Mouse (Mus musculus): ENCODE data around the gene Pcyox1.

Pcyox1 gene

DNA sequence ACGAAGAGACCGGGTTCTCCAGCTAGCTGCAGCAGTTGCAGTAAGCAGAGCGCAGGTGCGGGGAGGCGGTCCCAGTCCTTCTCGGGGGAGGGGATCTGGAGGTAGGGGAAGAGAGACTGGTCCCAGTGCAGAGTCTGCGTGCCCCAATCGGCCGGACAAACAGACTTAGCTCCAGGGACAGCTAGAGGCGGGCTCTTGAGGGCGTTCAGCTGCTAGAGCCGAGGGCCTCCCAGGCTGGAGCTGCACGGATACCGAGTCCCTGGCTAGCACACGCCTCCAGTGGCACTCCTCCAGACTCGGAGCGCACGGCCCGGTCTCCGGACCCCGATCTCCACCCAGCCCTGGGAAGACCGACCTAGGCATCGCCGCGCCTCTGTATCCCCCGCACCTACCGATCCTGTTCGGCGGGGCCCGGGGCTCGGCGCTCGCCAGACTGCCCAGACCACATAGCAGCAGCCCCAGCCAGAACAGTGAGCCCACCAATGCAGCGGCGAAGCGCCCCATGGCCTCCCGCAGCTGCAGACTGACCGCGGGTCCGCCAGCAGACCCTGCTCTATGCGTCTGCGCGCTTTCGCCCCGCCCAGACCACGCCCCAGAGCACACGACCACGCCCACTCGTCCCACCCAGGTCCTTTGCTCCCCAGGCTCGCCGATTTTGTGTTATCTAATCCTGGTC is at the start of gene Pcyox1:
TSS of gene Pcyox1 (minus strand) at position 574 of the 676 bp plus-strand sequence.
- DNase-seq (ENCODE audit: extremely low spot score, low spot score), result peak; percentile 88

DNA sequence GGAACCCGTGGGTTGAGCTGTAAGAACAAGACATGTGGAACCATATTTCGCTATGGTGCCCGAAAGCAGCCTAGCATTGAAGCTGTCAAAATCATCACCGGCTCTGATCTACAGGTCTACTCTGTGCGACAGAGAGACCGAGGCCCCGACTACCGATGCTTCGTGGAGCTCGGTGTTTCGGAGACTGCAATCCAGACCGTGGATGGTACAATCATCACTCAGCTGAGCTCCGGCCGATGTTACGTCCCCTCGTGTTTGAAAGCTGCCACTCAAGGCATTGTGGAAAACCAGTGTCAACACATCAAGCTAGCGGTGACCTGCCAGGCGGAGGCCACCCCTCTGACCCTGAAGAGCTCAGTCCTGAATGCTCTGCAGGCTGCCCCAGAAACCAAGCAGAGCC is 48.6 kb upstream of the Pcyox1 start:
- DNase-seq (ENCODE audit: extremely low spot score, low spot score), result no peak

DNA sequence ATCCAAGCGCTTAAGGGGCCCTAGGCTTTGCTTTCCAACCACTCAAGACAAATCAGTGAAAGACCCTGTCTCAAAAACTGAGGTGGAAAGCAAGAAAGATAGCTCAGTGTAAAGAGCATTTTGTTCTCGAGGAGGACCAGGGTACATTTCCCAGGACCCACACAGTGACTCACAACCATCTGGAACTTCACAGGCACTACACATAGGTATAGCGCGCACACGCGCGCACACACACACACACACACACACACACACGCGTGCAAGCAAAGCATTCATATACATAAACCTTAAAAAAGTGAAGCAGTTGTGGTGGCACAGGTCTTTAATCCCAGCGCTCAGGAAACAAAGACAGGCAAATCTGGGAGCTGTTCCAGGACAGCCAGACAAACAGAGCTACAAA is 44.6 kb upstream of the Pcyox1 start:
- DNase-seq (ENCODE audit: extremely low spot score, low spot score), result no peak

DNA sequence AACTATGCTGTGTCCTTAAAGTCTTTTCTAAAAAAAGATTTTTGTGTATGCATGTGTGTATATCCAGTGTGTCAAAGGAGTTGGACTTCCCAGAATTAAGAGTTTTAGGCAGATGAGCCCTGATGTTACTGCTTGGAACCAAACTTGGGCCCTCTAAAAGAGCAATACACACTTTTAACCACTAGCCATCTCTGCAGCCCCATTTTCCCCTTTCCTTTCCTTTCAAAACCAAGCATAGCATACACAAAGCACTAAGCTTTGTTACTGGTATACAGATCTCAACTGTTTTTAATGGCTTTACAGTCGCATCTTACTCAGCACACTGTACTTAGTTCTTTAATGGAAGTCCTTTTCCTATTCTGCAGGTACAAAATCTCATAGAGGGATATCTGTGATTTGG is 42.6 kb upstream of the Pcyox1 start:
- DNase-seq (ENCODE audit: extremely low spot score, low spot score), result no peak

DNA sequence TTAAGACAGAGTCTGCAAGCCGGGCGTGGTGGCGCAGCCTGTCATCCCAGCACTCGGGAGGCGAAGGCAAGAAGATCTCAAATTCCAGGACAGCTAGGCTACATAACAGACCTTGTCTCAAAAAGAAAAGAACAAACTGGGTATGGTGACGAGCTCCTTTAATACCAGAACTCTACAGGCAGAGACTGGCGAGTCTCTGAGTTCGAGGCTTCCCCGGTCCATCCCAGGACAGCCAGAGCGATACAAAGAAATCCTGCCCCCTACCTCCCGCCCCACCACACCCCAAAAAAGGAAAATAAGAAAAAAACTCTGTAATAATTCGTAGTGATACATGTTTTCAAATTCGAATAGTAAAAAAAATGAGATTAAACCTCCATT is 42.2 kb upstream of the Pcyox1 start:
- no peak for DNase-seq (ENCODE audit: extremely low spot score, low spot score)

DNA sequence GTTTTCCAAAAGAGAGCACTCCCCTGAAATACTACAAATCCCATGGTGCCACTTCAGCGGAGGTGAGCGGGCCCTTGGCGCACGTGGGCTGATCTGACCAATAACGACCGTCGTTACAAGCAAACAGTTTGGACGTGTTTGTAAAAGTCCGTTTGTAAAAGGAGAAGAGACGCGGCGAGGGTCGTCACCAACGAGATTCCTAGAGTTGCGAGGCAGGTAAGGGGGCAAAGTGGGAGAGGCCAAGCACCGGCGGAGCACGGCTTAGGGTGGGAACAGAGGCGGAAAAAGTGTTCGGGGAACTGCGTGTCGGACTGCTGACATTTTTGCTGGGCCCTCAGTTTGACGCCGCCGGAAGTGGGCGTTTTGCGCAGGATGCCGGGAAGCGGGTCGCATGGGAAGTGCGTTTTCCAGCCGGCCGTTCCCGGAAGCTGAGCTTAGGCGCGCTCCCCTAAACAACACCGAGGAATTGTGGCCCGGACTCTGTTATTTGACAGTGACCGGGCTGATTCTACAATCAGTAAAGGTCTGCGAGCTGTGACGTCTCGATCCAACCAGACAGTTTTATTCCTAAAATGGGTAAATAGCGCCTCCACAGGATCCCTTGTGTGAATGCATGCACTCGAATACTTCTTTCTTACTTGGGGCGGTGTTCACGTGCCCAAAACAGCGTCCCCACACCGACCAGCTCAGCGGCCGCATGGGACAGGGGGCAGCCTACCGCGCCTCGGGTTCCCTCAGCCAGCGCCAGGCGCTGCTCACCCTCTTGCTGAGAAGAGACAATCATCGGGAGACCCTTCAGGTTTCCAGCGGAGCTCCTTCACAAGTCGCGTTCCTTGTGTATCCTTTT is 41.5 kb upstream of the Pcyox1 start, which contains the start of gene C87436:
TSS of gene C87436 (plus strand) at position 103 of the 847 bp plus-strand sequence.
- DNase-seq (ENCODE audit: extremely low spot score, low spot score), result peak; percentile 97

DNA sequence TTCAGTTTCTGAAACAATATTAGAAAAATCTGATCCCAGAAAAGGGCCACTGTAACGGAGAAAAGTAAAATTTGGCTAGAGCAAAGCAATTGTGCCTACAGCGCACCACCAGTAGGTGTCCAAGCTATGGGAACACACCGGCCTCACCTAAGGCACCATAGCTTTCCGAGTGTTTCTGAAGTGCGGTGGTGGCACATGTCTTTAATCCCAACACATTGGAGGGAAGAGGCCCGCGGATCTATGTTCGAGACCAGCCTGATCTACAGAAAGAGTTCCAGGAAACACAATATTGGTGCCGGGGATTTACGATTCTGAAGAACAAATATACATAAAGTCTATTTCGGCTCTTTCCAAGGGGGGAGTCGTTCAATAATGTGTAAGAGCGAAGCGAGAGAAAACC is 40.8 kb upstream of the Pcyox1 start:
- peak; percentile 47 for DNase-seq (ENCODE audit: extremely low spot score, low spot score)

DNA sequence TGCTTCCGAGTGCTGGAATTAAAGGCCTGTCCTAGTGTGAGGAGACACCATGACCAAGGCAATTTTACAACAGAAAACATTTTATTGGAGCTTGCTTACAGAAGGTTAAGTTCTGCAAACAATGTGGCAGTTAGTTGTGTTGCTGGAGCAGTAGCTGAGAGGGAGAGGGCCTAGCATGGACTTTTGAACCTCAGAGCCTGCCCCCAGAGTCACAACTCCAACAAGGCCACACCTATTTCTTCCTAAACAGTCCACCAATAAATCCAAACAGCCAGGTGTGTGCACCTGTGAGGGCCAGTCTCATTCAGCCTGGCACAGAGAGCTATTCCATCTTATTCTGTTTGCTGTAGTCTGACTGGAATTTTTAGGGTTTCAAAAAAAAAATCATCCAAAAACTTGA is 36.7 kb upstream of the Pcyox1 start:
- no peak for DNase-seq (ENCODE audit: extremely low spot score, low spot score)

DNA sequence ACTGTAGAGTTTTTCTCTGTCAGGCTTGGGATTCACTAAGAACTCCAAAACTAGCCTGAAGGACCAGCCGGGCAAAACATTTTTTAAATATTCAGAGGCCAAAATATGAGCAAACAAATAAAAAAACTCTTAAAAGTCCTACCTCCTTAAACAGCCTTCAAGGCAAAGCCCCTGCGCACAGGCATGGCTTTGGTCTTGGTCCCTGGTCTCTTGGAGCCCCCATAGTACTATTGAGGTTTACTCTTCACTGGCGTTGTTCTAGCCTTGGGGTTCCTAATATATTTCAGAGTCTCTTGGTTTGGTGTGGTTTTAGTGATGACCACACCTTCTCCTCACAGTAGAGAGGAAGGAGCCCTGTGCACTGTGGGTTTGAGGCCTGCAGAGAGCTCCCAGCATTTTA is 34.6 kb upstream of the Pcyox1 start:
- no peak for DNase-seq (ENCODE audit: extremely low spot score, low spot score)

DNA sequence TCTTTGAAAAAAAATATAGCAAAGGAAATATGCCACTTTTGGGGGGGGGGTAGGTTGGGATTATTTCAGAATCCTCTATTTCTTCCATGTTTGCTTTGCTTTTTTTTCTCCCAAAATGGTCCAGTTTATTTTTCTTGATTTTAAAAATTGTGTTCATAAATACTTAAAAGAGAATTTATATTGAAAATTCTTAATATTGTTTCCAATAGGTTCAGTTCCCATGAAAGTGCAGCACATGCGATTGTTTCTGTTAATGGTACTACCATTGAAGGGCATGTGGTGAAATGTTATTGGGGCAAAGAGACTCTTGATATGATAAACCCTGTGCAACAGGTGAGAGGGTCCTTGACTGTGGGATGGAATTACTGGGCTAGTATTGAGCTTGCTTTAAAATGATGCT is 29.4 kb upstream of the Pcyox1 start, which contains the start of gene Gm44790:
TSS of gene Gm44790 (plus strand) at position 301 of the 400 bp plus-strand sequence.
- DNase-seq (ENCODE audit: extremely low spot score, low spot score), result no peak

DNA sequence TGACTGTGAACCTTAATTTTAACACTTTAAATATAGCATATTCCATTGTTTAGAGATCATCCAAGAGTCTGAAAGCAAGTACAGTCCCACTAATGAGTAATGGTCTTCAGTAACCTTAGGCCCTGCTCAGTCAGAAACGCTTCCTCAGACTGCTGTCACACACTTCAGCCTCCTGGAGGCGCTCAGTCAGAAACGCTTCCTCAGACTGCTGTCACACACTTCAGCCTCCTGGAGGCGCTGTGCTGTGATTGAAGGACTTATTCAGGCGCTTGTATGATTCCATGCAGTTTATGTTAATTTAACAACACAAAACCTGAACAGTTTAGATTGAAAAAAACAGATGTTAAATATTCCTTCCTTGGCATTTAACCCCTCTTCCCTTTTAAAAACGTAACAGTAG is 23.5 kb upstream of the Pcyox1 start:
- DNase-seq (ENCODE audit: extremely low spot score, low spot score), result no peak

DNA sequence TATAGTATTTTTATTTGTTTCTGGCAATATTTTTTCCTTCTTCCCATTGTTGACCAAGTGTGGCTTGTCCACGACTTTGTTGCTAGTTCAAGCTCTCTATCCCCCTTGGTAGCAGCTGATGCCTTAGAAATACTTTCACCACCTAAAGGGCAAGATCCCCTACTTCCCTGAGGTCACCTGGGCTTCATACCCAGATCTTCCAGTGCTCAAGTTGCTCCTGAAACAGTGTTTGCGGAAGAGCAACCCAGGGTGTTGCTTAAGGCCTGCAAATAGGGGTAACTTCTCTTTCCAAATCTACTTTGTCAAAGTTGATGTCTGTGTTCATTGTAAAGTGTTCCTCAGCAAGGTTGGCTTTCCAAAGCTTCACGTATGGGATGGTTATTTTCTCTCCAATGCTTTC is 22.3 kb upstream of the Pcyox1 start:
- DNase-seq (ENCODE audit: extremely low spot score, low spot score), result no peak

DNA sequence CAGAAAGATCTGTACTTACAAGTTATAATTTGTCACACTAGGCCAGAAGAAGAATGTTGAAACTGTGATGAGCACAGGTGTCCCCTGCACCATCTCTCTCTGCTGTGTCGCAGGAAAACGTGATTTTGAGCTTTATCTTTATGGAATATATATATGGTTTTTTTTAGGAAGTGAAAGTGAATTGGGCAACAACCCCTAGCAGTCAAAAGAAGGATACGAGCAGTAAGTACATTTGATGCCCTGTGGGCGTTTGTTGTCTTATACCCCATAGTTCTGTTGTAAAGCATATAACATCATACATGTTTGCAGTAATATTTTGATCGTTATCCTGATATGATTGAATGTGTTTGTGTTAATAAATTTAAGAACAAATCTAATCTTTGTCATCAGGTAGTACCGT is 21.8 kb upstream of the Pcyox1 start:
- DNase-seq (ENCODE audit: extremely low spot score, low spot score), result no peak

DNA sequence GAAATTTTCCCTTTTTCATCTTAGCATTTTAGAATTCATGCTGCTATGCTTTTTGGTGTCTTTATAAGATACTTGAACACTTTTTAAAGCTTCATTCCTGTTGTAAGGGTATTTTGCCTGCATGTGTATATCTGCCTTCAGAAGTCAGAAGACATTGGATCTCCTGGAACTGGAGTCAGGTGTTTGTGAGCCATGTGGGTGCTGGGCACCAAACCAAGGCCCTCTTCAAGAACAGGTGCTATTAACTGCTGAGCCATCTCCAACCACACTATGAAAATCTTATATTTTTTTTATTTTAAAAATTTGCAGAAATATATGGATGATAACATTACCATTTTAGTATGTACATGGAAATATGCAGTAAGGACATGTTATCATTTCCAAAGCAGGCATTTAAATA is 9.4 kb upstream of the Pcyox1 start:
- no peak for DNase-seq (ENCODE audit: extremely low spot score, low spot score)

DNA sequence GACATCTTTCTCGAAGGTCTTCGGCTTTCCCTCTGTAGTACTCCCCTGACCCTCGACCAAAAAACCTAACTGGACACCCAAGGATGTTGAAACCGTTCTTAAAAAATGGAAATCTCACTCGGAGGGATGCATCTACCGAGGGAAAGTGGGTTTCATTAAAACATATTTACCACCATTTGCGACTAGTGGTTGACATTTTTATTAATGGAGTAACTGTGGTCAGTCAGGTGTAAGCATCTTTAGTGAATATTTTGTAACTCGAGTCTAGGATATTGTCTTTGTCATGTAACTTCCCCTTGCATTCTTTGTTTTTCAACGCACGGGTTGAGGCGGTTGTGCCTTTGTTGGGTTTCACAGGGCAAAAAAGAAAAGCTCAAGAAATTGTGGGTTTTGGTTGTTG is 8.0 kb upstream of the Pcyox1 start:
- peak; percentile 30 for DNase-seq (ENCODE audit: extremely low spot score, low spot score)

DNA sequence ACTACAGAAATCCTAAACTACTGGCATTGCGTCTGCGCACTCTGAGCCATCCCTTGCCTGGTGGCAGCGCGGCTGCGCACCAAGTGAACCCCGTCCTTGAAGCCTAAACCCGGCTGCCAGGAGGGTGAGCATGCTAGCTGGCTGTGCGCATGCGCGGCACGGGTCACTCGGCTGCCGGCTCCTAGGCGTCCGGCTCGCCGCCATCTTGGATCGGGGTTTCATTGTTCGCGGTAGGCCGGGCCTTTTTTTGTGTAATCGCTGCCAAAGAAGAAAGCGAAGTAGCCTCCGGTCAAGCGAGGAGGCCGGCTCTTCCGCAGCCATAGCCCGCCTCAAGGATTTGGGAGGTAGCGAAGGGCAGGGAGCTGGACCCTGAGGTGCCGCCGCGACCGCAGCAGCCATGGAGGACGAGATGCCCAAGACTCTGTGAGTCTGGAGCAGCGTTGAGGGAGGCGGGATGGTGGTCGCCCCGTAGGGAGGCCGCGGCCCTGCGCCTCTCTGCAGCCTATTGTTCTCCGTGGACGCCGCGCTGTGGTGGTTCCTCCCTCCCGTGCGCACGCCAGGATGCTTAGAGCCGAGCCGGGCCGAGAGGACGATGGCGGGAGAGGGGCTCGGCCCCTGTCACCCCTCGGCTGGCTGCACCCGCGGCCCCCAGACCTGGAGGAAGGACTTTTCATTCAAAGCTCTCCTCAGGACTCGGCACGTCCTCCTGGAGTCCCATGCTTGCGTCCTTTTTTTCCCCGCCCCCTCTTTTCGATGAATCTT is 7.3 kb upstream of the Pcyox1 start, which contains the start of gene Tia1:
TSS of gene Tia1 (plus strand) at position 120 of the 762 bp plus-strand sequence.
- peak; percentile 97 for DNase-seq (ENCODE audit: extremely low spot score, low spot score)

DNA sequence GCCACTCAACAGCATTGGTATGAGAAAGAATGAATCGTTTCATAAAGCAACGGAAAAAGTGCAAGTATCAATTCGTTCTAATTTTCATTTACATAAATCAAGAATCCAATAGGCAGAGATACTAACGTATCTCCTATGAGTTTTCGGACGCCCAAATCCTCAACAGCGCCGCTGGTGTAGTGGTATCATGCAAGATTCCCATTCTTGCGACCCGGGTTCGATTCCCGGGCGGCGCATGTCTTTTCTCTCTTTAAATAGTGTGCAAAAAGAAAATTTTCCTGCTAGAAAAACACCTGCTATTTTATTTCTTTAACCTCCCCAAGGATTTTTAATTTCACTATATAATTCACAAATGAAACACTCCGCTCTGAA is 6.8 kb upstream of the Pcyox1 start:
- DNase-seq (ENCODE audit: extremely low spot score, low spot score), result peak; percentile 90

DNA sequence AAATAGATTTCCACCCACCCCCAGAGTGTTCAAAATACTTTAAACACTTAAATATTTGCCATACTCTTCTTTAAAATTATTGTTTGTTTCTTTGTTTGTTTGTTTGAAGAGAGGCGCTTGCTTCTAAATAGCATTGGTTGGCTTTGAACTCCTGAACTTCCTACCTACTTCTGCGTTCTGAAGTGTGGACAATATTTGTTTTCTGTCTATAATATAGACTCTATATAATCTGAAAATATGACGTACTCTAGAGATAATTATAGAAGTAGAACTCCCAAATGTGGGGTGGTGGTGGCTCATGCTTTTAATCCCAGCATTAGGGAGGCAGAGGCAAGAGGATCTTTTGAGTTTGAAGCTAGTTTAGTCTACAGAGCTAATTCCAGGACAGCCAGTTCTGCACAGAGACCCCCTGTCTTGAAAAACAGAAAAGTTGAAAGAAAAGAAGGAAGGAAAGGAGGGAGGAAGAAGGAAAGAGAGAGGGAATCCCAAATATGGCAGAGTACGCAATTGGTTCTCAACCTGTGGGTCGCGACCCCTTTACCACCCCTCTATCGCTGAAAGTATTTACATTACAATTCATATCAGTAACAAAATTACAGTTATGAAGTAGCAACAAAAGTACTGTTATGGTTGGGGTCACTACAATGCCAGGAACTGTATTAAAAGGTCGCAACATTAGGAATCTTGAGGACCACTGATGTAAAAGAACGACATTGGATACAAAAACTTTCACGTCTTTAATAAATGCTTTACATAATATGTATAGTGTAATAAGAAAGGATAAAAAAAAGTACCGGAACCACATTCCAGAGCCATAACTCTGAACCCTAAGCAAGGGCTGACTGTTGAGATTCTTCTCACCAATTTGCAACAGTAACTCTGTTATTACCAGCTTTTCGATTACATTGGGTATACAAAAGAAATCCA is 6.0 kb upstream of the Pcyox1 start:
- DNase-seq (ENCODE audit: extremely low spot score, low spot score), result no peak

DNA sequence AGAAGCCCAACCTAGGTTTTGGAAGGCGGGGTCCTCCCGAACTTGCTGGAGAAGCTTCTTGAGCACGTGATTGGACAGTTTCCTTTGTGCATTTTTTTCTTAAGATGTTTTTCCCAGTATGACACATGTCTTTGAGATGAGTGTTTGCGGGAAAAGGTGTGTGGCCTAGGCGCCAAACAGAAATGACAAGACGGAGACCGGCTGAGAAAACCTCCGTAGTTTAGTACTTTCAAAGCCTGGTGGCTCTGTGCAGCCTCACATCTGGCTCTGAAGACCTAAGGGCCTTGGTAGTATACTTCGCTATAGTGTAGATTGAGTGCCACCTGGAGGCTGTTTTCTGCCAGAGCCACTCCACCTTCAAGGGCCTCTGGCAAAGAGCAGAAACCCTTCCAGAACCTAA is 4.0 kb upstream of the Pcyox1 start:
- peak; percentile 70 for DNase-seq (ENCODE audit: extremely low spot score, low spot score)

DNA sequence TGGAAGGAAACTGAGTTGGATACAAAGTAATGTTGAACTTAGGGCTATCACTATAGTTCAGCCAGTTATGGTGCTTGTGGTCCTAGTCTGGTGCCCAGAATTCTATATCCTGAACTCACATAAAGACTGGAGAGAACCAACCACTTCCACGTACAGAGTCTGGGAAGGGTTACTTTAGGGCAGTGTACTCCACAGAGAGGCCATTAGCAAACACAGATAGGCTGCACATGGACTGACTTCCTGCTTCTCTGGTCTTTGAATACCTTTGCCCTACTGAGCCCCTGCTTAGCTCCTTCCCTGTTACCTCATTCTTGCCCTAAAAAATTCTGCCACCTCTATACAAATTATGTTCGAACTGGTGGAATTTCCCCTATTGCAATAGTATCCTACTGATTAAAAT is 3.0 kb upstream of the Pcyox1 start:
- no peak for DNase-seq (ENCODE audit: extremely low spot score, low spot score)

DNA sequence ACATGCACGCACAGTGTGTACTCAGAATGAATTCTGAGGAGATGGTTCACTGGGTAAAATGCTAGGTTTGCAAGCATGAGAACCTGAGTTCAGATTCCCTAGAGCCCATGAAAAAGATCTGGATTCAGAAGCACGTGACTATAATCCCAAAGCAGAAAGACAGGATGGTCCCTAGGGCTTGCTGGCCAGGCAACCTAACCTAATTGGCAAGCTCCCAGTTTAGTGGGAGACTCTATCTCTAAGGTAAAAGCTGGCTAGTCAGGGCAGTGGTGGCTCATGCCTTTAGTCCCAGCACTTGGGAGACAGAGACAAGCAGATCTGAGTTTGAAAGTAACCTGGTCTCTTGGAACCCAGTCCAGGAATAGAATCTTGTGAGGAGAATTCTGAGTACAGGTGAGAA is 2.0 kb upstream of the Pcyox1 start:
- DNase-seq (ENCODE audit: extremely low spot score, low spot score), result no peak
